Mouse (Mus musculus) ES-E14 (cell line): ENCODE measurements around the gene Alg12.

Experiments
- CHD2 ChIP-seq: IDR thresholded peaks from 2 replicates; pipeline ENCODE4 v1.6.1; 2014; ENCODE audit warnings: mild to moderate bottlenecking, low read depth, low read length, inconsistent platforms
- HCFC1 ChIP-seq: IDR thresholded peaks from 2 replicates; pipeline ENCODE4 v1.6.1; 2012; ENCODE audit warnings: low read length, inconsistent platforms, borderline replicate concordance; ENCODE audit not compliant: insufficient read depth

GRCm38 (mm10) chr15:88801903-88802302 is 17.2 kb downstream of the Alg12 start:
- TF ChIP-seq CHD2 (no peak), HCFC1 (no peak)
